Mouse (Mus musculus) G1E (cell line): Measurements from ENCODE around the gene Epo.

ENCODE experiments used
- CTCF ChIP-seq: IDR thresholded peaks from 2 replicates; pipeline ENCODE4 v1.5.1; 2012; ENCODE audit warnings: low read depth, low read length, inconsistent platforms, mixed read lengths
- GATA1 ChIP-seq: IDR thresholded peaks from 2 replicates; pipeline ENCODE4 v1.6.1; 2012; ENCODE audit warnings: borderline replicate concordance, low read length, inconsistent platforms, mixed read lengths
- GATA2 ChIP-seq: IDR thresholded peaks from 2 replicates; pipeline ENCODE4 v1.6.1; 2012; ENCODE audit warnings: low read depth, low read length, inconsistent platforms, borderline replicate concordance
- POLR2AphosphoS5 ChIP-seq: IDR thresholded peaks from 2 replicates; pipeline ENCODE4 v1.6.1; 2012; ENCODE audit warnings: low read depth, low read length, inconsistent platforms; ENCODE audit not compliant: insufficient replicate concordance
- TAL1 ChIP-seq: conservative IDR thresholded peaks from 2 replicates; pipeline ENCODE4 v1.6.1; 2012; ENCODE audit warnings: low read depth, low read length, inconsistent platforms, mixed read lengths

GRCm38 (mm10) chr5:137522711-137523110, 10.3 kb downstream of the Epo start:
- TF ChIP-seq CTCF: no peak
- no peak for TF ChIP-seq GATA1
- no peak for TF ChIP-seq TAL1
- no peak for TF ChIP-seq GATA2
- no peak for TF ChIP-seq POLR2AphosphoS5
